11 mouse cellular contexts compared by ENCODE assay signal in the genomic region with DNA sequence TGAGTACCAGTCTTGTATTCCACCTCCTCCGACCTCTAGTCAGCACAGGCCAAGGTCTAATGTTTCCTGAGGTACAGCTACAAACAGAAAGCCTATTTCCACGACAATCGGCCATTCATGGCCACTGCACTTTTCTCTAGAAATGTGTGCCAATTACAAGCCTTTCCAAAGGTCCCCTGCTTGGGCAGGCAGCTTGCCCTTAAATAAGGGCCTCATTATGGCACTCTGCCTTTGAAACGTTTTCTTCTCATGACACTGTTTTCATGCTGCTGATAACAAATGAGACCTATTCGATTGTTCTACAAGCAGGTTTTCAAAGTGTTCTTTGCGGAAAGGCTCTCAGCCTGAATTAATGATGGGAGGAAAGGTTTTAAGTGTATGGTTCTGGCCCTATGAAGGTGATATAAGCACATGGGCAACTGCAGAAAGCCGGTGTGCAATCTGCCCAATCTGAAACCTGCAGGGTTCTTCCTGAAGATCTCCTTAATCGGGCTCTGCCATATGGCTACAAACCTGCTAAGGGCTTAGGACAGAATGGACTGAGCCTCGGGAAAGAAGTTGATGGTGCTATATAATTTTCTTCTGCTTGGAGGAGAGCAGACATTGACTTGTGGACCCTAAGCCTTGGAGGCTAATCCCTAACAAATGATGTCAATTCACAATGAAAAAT. TPM values are rescaled to one million over a fixed set of nuclear protein-coding genes. Genes with fewer than 3 reads are reported as not detected.
DNase-seq lines count a peak whose midpoint lies in the region; ATAC-seq and TF ChIP-seq lines count a peak whose summit lies in the region.
"Had no signal": no experiment of that assay in that cellular context is flagged by ENCODE, and none has a peak within 500 bp of the region (broad histone marks: within the 10 kb centered on the region; RNA-seq: fewer than 3 reads in every experiment).

No protein-coding gene starts in this region.

- H3K4me1 ChIP-seq in stomach, embryonic 14.5 days (ENCODE audit: control insufficient read depth, insufficient read depth, low read length): peaks cover 18% of the 10 kb centered on the region
- 0 out of 2 replicates have a peak, but pooled peaks cover 2% of the 10 kb centered on the region for H3K4me1 ChIP-seq in stomach, postnatal 0 days (replicated peaks; ENCODE audit: control insufficient read depth, insufficient read depth)
- H3K4me1 ChIP-seq in hindbrain, embryonic 15.5 days (replicated peaks): peaks cover 41% of the 10 kb centered on the region
- H3K4me1 ChIP-seq: liver, embryonic 15.5 days had no signal

- no peak overlapping the region for H3K4me3 ChIP-seq in stomach, embryonic 14.5 days (ENCODE audit: low read depth, low read length)
- H3K4me3 ChIP-seq in stomach, postnatal 0 days (ENCODE audit: low read depth, low read length): no peak overlapping the region
- H3K4me3 ChIP-seq in hindbrain, embryonic 15.5 days: no peak overlapping the region
- H3K4me3 ChIP-seq: liver, embryonic 15.5 days; myocyte had no signal

- H3K27me3 ChIP-seq in stomach, embryonic 14.5 days (ENCODE audit: control insufficient read depth, insufficient read depth, low read length): no peaks in the 10 kb centered on the region
- no peaks in the 10 kb centered on the region for H3K27me3 ChIP-seq in stomach, postnatal 0 days (ENCODE audit: control insufficient read depth, insufficient read depth, low read length)
- H3K27me3 ChIP-seq in hindbrain, embryonic 15.5 days: no peaks in the 10 kb centered on the region

- no peaks in the 10 kb centered on the region for H3K36me3 ChIP-seq in stomach, embryonic 14.5 days (ENCODE audit: control insufficient read depth, insufficient read depth, low read length)
- H3K36me3 ChIP-seq in stomach, postnatal 0 days (ENCODE audit: control insufficient read depth, insufficient read depth, low read length): no peaks in the 10 kb centered on the region
- H3K36me3 ChIP-seq in hindbrain, embryonic 15.5 days: no peaks in the 10 kb centered on the region
- H3K36me3 ChIP-seq: liver, embryonic 15.5 days had no signal

- no peak overlapping the region for H3K4me2 ChIP-seq in stomach, embryonic 14.5 days (replicated peaks; ENCODE audit: low read depth, low read length)
- no peak overlapping the region for H3K4me2 ChIP-seq in stomach, postnatal 0 days (replicated peaks; ENCODE audit: low read depth)
- H3K4me2 ChIP-seq in hindbrain, embryonic 15.5 days: no peak overlapping the region
- H3K4me2 ChIP-seq: liver, embryonic 15.5 days had no signal

- no peak overlapping the region for H3K9ac ChIP-seq in stomach, embryonic 14.5 days (replicated peaks; ENCODE audit: low read depth, low read length)
- H3K9ac ChIP-seq in stomach, postnatal 0 days (ENCODE audit: low read length): no peak overlapping the region
- H3K9ac ChIP-seq in hindbrain, embryonic 15.5 days: no peak overlapping the region
- H3K9ac ChIP-seq: liver, embryonic 15.5 days had no signal

- WGBS in stomach, embryonic 14.5 days: 57% methylated on average over 9 of the region's 9 CpGs
- 56% methylated on average over 9 of the region's 9 CpGs for WGBS in stomach, postnatal 0 days
- 27% methylated on average over 9 of the region's 9 CpGs for WGBS in hindbrain, embryonic 15.5 days

- ATAC-seq in stomach, embryonic 14.5 days (ENCODE audit: insufficient number of reproducible peaks, insufficient read depth, low FRiP score, low read depth): no peak
- no peak for ATAC-seq in stomach, postnatal 0 days (ENCODE audit: low FRiP score, low TSS enrichment)
- ATAC-seq in hindbrain, embryonic 15.5 days (ENCODE audit: low FRiP score, low read depth): no peak

- TF ChIP-seq CTCF in stomach, postnatal 0 days (IDR thresholded peaks at IDR 0.05; ENCODE audit: low read depth): no peak

- H3K9me3 ChIP-seq in stomach, embryonic 14.5 days (ENCODE audit: control insufficient read depth, low read depth, low read length): no peaks in the 10 kb centered on the region
- H3K9me3 ChIP-seq in stomach, postnatal 0 days (ENCODE audit: control insufficient read depth, low read length): no peaks in the 10 kb centered on the region
- H3K9me3 ChIP-seq in hindbrain, embryonic 15.5 days: no peaks in the 10 kb centered on the region
- H3K9me3 ChIP-seq: liver, embryonic 15.5 days had no signal

- no peak for TF ChIP-seq EP300 in stomach, postnatal 0 days (optimal IDR thresholded peaks at IDR 0.05)

- no peak for DNase-seq in stomach, postnatal 0 days (ENCODE audit: low spot score)
- DNase-seq in embryo, embryonic 10.5 days (ENCODE audit: low spot score): peak; percentile 24
- no peak for DNase-seq in urinary bladder, adult 2 months (ENCODE audit: low spot score)
- no peak for DNase-seq in spleen, postnatal 14 days (ENCODE audit: low spot score in 2 of 2)
- DNase-seq in urinary bladder, postnatal 10 days (ENCODE audit: low spot score): no peak
- DNase-seq: adrenal gland, adult 2 months; thymus, postnatal 4 days had no signal

- H3K27ac ChIP-seq in stomach, embryonic 14.5 days (ENCODE audit: low read length): peak overlapping the region; percentile 39; the same call in 1 of the 2 replicates
- H3K27ac ChIP-seq in stomach, postnatal 0 days (replicated peaks): no peak overlapping the region
- H3K27ac ChIP-seq in hindbrain, embryonic 15.5 days (replicated peaks): 0 out of 2 replicates have a peak overlapping the region, but pooled peaks have one; percentile 38
- H3K27ac ChIP-seq: liver, embryonic 15.5 days had no signal

RNA-seq across cellular contexts. Expression of gene Mtcl1, which starts 47.8 kb away (rescaled TPM):
- 13.2 and 14.7 TPM in 2 replicates for polyA plus RNA-seq in stomach, embryonic 14.5 days (2014; fragmentation: Nextera tagmentation; extraction: Ambion mirVana)
- polyA plus RNA-seq in stomach, postnatal 0 days (2015; fragmentation: Nextera tagmentation; extraction: Ambion mirVana): 1.8 and 2.2 TPM in 2 replicates
- 38.8 and 40.0 TPM in 2 replicates for polyA plus RNA-seq in hindbrain, embryonic 15.5 days (2015; fragmentation: Nextera tagmentation; extraction: Ambion mirVana)
- 5.8 and 9.0 TPM in 2 replicates for polyA plus RNA-seq in urinary bladder, adult 2 months (2012; rRNA removed)
